Mouse (Mus musculus) erythroid progenitor cell, adult 5-6 weeks (primary cell): ENCODE measurements around the gene Gm45140. TPM values are rescaled to one million over a fixed set of nuclear protein-coding genes. Genes with fewer than 3 reads are reported as not detected.

Experiments used
- ATAC-seq: replicated peaks from 2 replicates; pipeline ENCODE4 v1.8.0; 2016; ENCODE audit warnings: moderate number of reproducible peaks, mild to moderate bottlenecking, moderate TSS enrichment, inconsistent platforms; ENCODE audit not compliant: poor library complexity, low FRiP score, severe bottlenecking
- total RNA-seq, 2 experiments: library from RNA; stranded (forward) in 1 of 2; stranded (reverse) in 1 of 2; fragments of 150-400 nt in 1 of 2; fragments of 186-747, 209-891 nt in 1 of 2; gene quantifications; 2 replicates each; pipeline versions ENCODE4 v1.2.3 to v1.2.4; 2015 to 2017; ENCODE audit warnings: low replicate concordance in 2 of 2

The Gm45140 gene
- total RNA-seq, 2 experiments from 2014 or later = 4.2 to 24.3 TPM

GRCm38 (mm10) chr6:87849780-87850154 is 14.2 kb upstream of the Gm45140 start:
- no peak for ATAC-seq

- ATAC-seq = no peak
Measured at GRCm38 (mm10) chr6:87846813-87847212, 11.2 kb upstream of the Gm45140 start.

- ATAC-seq = no peak
Measured at GRCm38 (mm10) chr6:87845031-87845695, 9.6 kb upstream of the Gm45140 start.

- no peak for ATAC-seq
Measured at GRCm38 (mm10) chr6:87842254-87842653, 6.7 kb upstream of the Gm45140 start.

DNA sequence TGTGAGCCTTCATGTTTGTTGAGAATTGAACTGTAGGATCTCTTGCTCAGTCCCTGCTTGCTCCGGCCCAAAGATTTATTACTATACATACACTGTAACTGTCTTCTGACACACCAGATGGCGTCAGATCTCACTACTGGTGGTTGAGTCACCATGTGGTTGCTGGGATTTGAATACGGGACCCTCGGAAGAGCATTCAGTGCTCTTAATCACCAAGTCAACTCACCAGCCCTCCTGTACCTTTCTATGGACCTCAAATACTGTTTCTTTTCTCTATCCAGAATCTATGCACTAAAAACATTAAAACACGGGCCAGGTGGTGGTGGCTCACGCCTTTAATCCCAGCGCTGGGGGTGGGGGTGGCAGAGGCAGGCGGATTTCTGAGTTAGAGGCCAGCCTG is 6.0 kb upstream of the Gm45140 start:
- no peak for ATAC-seq

DNA sequence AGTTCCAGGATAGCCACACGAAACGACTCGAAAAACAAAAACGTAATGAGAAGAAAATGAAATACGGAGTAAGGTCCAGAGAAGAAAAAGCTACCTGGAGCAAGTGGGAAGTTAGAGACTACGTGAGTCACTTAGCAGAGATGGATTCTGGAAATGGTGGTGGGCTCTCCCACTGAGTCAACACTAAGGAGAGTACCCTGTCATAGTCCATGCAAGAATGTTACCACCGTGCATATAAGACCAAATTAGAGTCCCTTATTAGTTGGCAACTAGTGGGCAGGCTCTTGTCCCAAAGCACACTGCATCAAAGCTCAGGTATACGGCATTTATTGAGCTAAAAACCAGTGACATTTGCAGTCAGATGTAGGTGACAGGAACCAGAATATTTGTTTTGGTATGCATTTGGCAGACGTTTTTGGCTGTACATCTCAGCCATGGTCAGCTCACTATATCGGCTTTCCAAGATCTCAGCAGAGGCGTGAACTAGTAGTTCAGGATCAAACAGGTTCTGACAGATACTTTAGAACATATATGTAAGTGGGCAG is 4.3 kb upstream of the Gm45140 start:
- no peak for ATAC-seq

DNA sequence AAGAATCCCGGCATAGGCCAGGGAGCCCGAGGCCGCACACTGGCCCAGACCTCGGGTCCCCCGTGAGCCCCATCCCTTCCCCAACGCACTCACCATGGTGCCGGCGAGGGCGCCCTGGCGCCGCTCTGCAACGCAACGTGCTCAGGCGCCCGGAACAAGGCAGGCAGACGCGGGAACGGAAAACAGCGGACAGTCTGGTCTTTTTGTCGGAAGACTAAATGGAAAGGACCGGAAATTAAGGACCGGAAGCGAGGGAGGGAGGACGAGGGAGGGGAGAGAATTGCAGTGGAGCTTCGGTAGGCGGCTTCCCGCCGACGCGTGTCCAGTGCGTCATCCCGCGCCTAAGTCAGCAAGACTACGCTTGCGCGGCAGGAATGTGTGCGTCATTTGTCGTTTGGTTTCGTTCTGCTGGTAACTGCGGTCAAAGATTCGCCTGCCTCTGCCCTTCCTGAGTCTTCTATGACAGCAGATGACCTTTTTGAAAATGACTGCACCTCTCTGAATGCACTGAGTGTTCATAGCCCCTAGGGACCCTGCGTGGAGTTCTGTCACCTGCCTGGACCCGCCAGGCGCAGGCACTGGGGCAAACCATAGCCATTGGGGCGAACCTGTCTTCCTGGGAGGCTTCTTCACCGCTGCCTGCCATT is 3.1 kb upstream of the Gm45140 start, which contains the start of gene Isy1:
TSS of gene Isy1 (minus strand) at position 248 of the 647 bp plus-strand sequence.
- peak; percentile 97 for ATAC-seq

GRCm38 (mm10) chr6:87820366-87820765 is 15.2 kb downstream of the Gm45140 start:
- no peak for ATAC-seq

DNA sequence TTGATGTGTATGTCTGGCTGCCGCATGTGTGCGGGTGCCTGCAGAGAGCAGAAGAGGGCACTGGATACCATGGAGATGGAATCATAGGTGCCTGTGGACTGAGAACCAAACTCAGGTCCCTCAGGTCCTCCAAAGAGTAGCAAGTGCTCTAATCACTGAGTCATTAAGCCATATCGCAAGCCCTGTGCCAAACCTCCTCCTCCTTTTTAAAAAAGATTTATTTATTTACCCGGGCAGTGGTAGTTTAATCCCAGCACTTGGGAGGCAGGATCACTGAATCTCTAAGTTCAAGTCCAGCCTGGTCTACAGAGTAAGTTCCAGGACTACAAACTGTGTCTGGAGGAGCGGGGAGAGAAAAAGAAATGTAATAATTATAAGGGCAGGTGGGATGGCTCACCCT is 21.1 kb downstream of the Gm45140 start:
- ATAC-seq = no peak

- ATAC-seq = no peak
Measured at GRCm38 (mm10) chr6:87812656-87813055, 22.9 kb downstream of the Gm45140 start.

DNA sequence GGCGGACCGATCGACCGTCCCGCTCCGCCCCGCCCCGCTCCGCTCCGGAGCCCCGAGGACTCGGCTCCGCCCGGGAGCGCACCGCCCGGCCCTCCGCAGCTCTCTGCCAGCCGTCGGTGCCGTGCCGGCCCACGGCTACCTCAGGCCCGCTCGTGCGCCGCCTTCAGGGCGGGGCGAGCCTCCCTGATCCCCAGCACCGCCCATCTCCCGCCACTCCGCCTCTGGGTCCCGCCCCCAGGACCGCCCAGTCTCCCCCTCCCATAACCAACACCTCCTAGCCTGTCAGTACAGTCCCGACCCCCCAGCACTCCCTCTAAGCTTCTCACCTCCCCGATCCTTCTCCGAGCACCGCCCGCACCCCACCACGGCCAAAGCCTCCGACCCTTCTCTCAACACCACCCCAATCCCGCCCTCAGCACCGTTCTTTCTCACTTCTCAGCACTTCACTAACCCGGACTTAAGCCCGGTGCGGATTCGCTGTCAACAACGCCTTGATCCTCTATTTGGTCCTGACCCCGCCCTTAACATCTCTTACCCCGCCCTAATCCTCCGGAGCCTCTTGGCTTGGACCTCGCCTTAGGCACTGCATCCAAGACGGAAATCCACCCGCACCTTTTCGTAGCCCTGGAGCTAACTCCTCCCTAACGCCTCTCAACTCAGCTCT is 23.8 kb downstream of the Gm45140 start, which contains the start of gene Rab43:
TSS of gene Rab43 (minus strand) at position 490 of the 664 bp plus-strand sequence.
- ATAC-seq = peak; percentile 77

GRCm38 (mm10) chr6:87810713-87811669 is 24.6 kb downstream of the Gm45140 start:
- 0 out of 2 replicates have a peak, but pooled peaks have one; percentile 5 for ATAC-seq

GRCm38 (mm10) chr6:87810311-87810710 is 25.3 kb downstream of the Gm45140 start:
- no peak for ATAC-seq

DNA sequence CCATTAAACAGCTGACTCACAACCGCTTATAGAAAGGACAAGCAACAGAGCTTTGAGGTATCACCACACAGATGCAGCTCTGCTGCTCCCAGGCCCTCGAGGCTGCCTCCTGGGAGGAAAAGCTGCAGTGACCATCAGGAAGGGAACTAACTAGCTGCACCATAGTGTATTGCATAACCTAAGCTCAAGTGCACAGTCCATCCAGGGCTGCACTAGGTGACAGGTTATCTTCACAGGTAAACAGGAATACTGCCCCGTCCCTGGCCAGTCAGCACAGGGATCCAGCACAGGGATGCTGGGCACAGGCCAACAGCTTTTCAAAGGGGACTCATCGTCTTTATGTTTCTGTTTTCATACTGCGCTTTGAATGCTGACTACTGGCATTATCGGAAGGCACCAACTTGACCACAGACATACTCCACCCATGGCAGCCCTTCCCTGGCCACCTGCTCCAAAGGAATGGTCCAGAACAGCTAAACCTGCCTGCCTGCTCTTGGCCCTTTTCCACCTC is 25.9 kb downstream of the Gm45140 start:
- ATAC-seq = peak; percentile 53

DNA sequence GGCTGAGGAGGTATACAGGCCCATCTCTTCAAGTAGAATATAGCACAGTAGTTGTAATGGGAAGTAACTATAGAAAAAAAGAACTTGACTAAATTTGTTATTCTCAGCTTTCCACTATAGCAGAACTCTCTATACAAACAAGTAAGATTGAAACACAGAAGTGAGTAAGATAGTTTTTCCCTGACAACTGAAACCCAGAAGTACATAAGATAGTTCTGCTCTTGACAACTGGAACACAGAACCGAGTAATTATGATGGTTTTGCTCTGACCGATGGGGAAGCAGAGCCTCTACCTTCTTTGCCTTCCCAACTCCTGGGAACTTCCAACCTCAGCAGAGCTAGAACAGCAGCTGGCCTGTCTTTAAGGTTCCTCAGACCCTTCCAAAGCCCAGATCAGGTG is 26.5 kb downstream of the Gm45140 start:
- no peak for ATAC-seq

DNA sequence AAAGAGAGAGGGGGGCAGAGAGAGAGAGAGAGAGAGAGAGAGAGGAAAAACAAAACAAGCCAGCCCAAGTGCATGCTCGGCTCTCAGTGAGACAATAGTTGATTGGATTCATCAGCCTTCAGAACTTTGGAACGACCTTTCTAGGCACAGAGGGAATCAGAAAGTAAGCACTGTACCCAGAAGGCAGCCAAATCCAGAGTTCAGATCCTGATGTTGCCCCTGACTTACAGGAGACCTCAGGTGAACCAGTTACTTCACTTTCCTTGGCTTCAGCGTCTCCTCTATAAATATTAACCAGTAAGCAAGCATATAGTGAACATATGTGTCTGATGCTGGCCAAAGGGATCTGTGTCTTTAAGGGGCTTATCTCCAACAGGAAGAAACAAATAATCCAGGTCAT is 27.1 kb downstream of the Gm45140 start:
- no peak for ATAC-seq

GRCm38 (mm10) chr6:87807735-87808440 is 27.7 kb downstream of the Gm45140 start:
- 0 out of 2 replicates have a peak, but pooled peaks have one; percentile 16 for ATAC-seq

GRCm38 (mm10) chr6:87806857-87807256 is 28.7 kb downstream of the Gm45140 start:
- ATAC-seq = no peak

GRCm38 (mm10) chr6:87806028-87806427 is 29.6 kb downstream of the Gm45140 start:
- ATAC-seq = no peak
